Mouse (Mus musculus) intestine, embryonic 14.5 days (tissue): ENCODE measurements at regions not wholly inside any gene's neighbourhood (a gene's known extent, or its start where the extent isn't known, plus 50 kb on each side); places are given as distances from the start of the nearest gene placed in this dataset.

Experiments used
- ATAC-seq: fragments of 200-750 bp; cut with Nextera tagmentation; replicated peaks from 2 replicates; pipeline ENCODE4 v1.8.0; 2017; ENCODE audit warnings: low read depth, moderate number of reproducible peaks, moderate TSS enrichment, moderate library complexity; ENCODE audit not compliant: low FRiP score, low TSS enrichment
- DNase-seq: peaks from one replicate; pipeline ENCODE4 v3.0.0-alpha.2; 2018; ENCODE audit warnings: low spot score
- H3K27ac ChIP-seq: fragments of 300-500 bp; sonication (generic); 2 replicates; pipeline ENCODE4 v1.5.1; 2014; ENCODE audit warnings: low read depth, mild to moderate bottlenecking, control low read depth
- H3K27me3 ChIP-seq: fragments of 300-500 bp; sonication (generic); replicated peaks from 2 replicates; pipeline ENCODE4 v1.6.1; 2014; ENCODE audit warnings: low read length, control low read depth; ENCODE audit not compliant: control insufficient read depth, insufficient read depth
- H3K36me3 ChIP-seq: fragments of 300-500 bp; sonication (generic); 2 replicates; pipeline ENCODE4 v1.6.1; 2014; ENCODE audit warnings: low read length, control low read depth; ENCODE audit not compliant: control insufficient read depth, insufficient read depth
- H3K4me1 ChIP-seq: fragments of 300-500 bp; sonication (generic); replicated peaks from 2 replicates; pipeline ENCODE4 v1.6.1; 2014; ENCODE audit warnings: low read length, control low read depth, mixed read lengths; ENCODE audit not compliant: control insufficient read depth, insufficient read depth
- H3K4me2 ChIP-seq: fragments of 300-500 bp; sonication (generic); 2 replicates; pipeline ENCODE4 v1.6.1; 2014; ENCODE audit warnings: low read length
- H3K4me3 ChIP-seq: fragments of 300-500 bp; sonication (generic); 2 replicates; pipeline ENCODE4 v1.5.1; 2014; ENCODE audit warnings: low read depth, low read length, control low read depth, mixed read lengths
- H3K9ac ChIP-seq: fragments of 300-500 bp; sonication (generic); 2 replicates; pipeline ENCODE4 v1.6.1; 2014; ENCODE audit warnings: mild to moderate bottlenecking, low read length
- H3K9me3 ChIP-seq: fragments of 300-500 bp; sonication (generic); 2 replicates; pipeline ENCODE4 v1.6.1; 2016; ENCODE audit warnings: low read length, control low read depth; ENCODE audit not compliant: control insufficient read depth
- WGBS: fragments of 180-500 bp; shearing (Covaris S2); extraction: QIAGEN DNeasy Blood & Tissue Kit; methylation state at CpG from one replicate; pipeline ENCODE4 v1.1.7; 2014; 5-methylcytosine and 5-hydroxymethylcytosine counted together

- Histone ChIP-seq H3K4me2 (peak overlapping the region; percentile 75), H3K27me3 (peaks cover 15% of the 10 kb centered on the region; the same call in 1 of the 2 replicates), H3K4me3 (peak overlapping the region; percentile 36), H3K9me3 (no peaks in the 10 kb centered on the region), H3K27ac (no peak overlapping the region), H3K9ac (0 out of 2 replicates have a peak overlapping the region, but pooled peaks have one; percentile 16), H3K4me1 (peaks cover 11% of the 10 kb centered on the region; the same call in 1 of the 2 replicates), H3K36me3 (no peaks in the 10 kb centered on the region)
- WGBS, result 2% methylated on average over 15 of the region's 15 CpGs
- DNase-seq (peak; percentile 67), ATAC-seq (peak; percentile 80)
Measured at GRCm38 (mm10) chr3:9340788-9341187, 269.1 kb downstream of the Zfp704 start.

GRCm38 (mm10) chr3:9340344-9340743 lies 269.5 kb downstream of the Zfp704 start:
- peaks cover 11% of the 10 kb centered on the region; the same call in 1 of the 2 replicates for H3K4me1 ChIP-seq
- H3K4me3 ChIP-seq, result peak overlapping the region; percentile 36
- peaks cover 11% of the 10 kb centered on the region; the same call in 1 of the 2 replicates for H3K27me3 ChIP-seq
- DNase-seq (no peak), ATAC-seq (no peak)
- H3K27ac ChIP-seq, result no peak overlapping the region
- H3K36me3 ChIP-seq, result no peaks in the 10 kb centered on the region
- H3K9me3 ChIP-seq, result no peaks in the 10 kb centered on the region
- 27% methylated on average over 4 of the region's 4 CpGs for WGBS
- peak overlapping the region; percentile 75 for H3K4me2 ChIP-seq
- 0 out of 2 replicates have a peak overlapping the region, but pooled peaks have one; percentile 16 for H3K9ac ChIP-seq

- WGBS, result 80% methylated on average over 4 of the region's 4 CpGs
- H3K4me1 ChIP-seq, result peaks cover 12% of the 10 kb centered on the region; the same call in 1 of the 2 replicates
- H3K27ac ChIP-seq, result no peak overlapping the region
- 0 out of 2 replicates have a peak, but pooled peaks cover 4% of the 10 kb centered on the region for H3K27me3 ChIP-seq
- no peak overlapping the region for H3K9ac ChIP-seq
- H3K9me3 ChIP-seq, result no peaks in the 10 kb centered on the region
- DNase-seq, result no peak
- no peaks in the 10 kb centered on the region for H3K36me3 ChIP-seq
- H3K4me2 ChIP-seq, result no peak overlapping the region
- H3K4me3 ChIP-seq, result no peak overlapping the region
- ATAC-seq, result no peak
Measured at GRCm38 (mm10) chr3:9339669-9340068, 270.2 kb downstream of the Zfp704 start.

GRCm38 (mm10) chr3:9335580-9335979 lies 274.3 kb downstream of the Zfp704 start:
- Histone ChIP-seq H3K9me3 (no peaks in the 10 kb centered on the region), H3K4me3 (no peak overlapping the region), H3K4me1 (0 out of 2 replicates have a peak, but pooled peaks cover 6% of the 10 kb centered on the region), H3K27ac (no peak overlapping the region), H3K27me3 (no peaks in the 10 kb centered on the region), H3K36me3 (no peaks in the 10 kb centered on the region), H3K9ac (no peak overlapping the region), H3K4me2 (no peak overlapping the region)
- ATAC-seq, result no peak
- no peak for DNase-seq
- WGBS, result 50% methylated on average over 4 of the region's 4 CpGs
